Mouse (Mus musculus): ENCODE measurements around the gene Colgalt2.

DNA sequence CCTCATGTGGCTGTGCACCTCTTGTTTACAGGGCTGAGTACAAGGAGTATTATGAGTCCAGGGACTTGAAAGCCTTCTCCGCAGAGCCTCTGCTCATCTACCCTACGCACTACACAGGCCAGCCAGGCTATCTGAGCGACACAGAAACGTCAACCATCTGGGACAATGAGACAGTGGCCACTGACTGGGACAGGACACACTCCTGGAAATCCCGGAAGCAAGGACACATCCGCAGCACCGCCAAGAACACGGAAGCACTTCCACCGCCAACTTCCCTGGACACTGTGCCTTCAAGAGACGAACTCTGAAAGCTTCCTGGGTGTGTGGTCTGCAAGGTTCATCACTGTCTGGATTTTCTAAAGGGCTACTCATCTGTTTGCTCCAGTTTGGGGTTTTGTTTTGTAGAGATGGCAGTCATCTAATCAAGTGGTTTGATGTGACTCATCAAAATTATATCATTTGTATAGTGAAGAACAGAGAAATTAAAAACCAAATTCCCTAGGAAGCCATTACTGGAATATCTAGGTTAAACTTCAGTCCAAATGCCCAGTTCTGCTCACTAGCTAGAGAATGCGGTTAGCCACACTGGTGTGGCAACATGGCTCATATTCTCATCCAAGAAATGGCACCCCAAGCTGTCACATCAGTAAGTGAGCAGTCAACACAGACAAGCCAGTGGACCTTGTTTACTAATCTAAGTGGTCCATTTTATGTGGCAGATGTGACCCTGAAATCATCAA lies 109.0 kb downstream of the Colgalt2 start:
- no peak for TF ChIP-seq CTCF (conservative IDR thresholded peaks at IDR 0.05; ENCODE audit: low read length)
- no peak for TF ChIP-seq NANOG (IDR thresholded peaks at IDR 0.05; ENCODE audit: borderline replicate concordance, low read length)
- no peak for TF ChIP-seq POU5F1 (IDR thresholded peaks at IDR 0.05; ENCODE audit: borderline replicate concordance, low read length)

Measured in E14TG2a.4 (cell line).